Mouse (Mus musculus): ENCODE measurements around the gene Slc9a5.

DNA sequence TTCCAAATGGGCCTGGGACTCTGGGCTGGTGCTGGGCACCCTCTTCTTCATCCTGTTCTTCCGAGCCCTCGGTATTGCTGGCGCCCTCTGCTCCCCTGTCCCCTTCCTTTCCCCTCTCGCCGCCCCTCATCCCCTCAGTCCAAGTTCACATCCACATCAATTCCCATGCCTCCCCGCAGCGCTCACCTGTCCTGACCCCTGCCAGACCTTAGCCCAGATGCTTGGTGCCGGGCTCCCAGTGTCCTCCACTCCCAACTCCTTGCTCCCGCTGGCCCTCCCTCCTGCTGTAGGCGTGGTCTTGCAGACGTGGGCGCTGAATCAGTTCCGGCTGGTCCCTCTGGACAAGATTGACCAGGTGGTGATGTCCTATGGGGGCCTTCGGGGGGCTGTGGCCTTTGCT lies 8.0 kb downstream of the Slc9a5 start:
- no peak for TF ChIP-seq POLR2A (IDR thresholded peaks at IDR 0.05; ENCODE audit: low read depth, low read length)
- TF ChIP-seq CTCF (IDR thresholded peaks at IDR 0.05; ENCODE audit: borderline replicate concordance, insufficient read depth, low read length): no peak

Measured in embryonic fibroblast, embryonic 13.5 days (primary cell).